19 mouse cellular contexts compared by ENCODE assay signal in the genomic region with DNA sequence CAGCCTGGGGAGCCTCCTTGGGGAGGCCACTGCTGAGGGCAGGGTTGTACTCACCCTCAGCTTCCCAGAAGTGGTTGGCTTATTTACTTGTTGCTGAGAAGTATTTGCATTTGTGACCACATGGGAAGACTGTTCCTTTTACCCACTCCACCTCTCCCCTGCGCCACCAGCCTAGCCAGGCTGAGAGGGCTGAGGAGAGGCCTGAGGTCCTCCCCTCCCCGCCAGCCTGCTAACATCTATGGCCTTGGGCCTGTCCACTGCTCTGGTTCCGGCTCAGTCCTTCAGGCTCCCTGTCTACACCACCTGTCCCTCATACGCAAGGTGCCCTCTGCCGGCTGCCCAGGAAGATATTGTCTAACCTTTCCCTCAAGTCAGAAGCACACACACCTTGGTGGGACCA. TPM values are rescaled to one million over a fixed set of nuclear protein-coding genes. Genes with fewer than 3 reads are reported as not detected.
DNase-seq lines count a peak whose midpoint lies in the region; ATAC-seq and TF ChIP-seq lines count a peak whose summit lies in the region.
"Had no signal": no experiment of that assay in that cellular context is flagged by ENCODE, and none has a peak within 500 bp of the region (broad histone marks: within the 10 kb centered on the region; RNA-seq: fewer than 3 reads in every experiment).

No protein-coding gene starts in this region.

- H3K4me3 ChIP-seq in liver, embryonic 14.5 days (ENCODE audit: insufficient read depth in 1 of 2, low read depth in 2 of 2, low read length in 2 of 2), result no peak overlapping the region
- no peak overlapping the region for H3K4me3 ChIP-seq in liver, postnatal 0 days (ENCODE audit: low read depth, low read length)
- no peak overlapping the region for H3K4me3 ChIP-seq in limb, embryonic 12.5 days (replicated peaks)
- H3K4me3 ChIP-seq in lung, postnatal 0 days (ENCODE audit: low read depth, low read length), result no peak overlapping the region
- H3K4me3 ChIP-seq: hindbrain, embryonic 13.5 days had no signal

- ATAC-seq in liver, embryonic 14.5 days (ENCODE audit: insufficient read depth), result no peak
- ATAC-seq in liver, postnatal 0 days, result no peak
- no peak for ATAC-seq in limb, embryonic 12.5 days (ENCODE audit: insufficient number of reproducible peaks, insufficient read depth, low FRiP score, low TSS enrichment, low read depth)
- peak; percentile 82 for ATAC-seq in lung, postnatal 0 days
- ATAC-seq: forebrain, embryonic 16.5 days had no signal

- H3K9ac ChIP-seq in liver, embryonic 14.5 days (replicated peaks), result no peak overlapping the region
- H3K9ac ChIP-seq in liver, postnatal 0 days (replicated peaks), result no peak overlapping the region
- H3K9ac ChIP-seq in limb, embryonic 12.5 days (replicated peaks), result no peak overlapping the region
- no peak overlapping the region for H3K9ac ChIP-seq in lung, postnatal 0 days (replicated peaks; ENCODE audit: low read depth)
- H3K9ac ChIP-seq: hindbrain, embryonic 13.5 days had no signal

- peaks cover 52% of the 10 kb centered on the region for H3K27me3 ChIP-seq in liver, embryonic 14.5 days (ENCODE audit: control insufficient read depth, insufficient read depth, low read length)
- peaks cover 43% of the 10 kb centered on the region for H3K27me3 ChIP-seq in liver, postnatal 0 days (ENCODE audit: insufficient read depth, low read length)
- H3K27me3 ChIP-seq in limb, embryonic 12.5 days, result peaks cover 16% of the 10 kb centered on the region
- H3K27me3 ChIP-seq in lung, postnatal 0 days (replicated peaks; ENCODE audit: insufficient read depth, low read length), result 0 out of 2 replicates have a peak, but pooled peaks cover 7% of the 10 kb centered on the region

- no peaks in the 10 kb centered on the region for H3K9me3 ChIP-seq in liver, embryonic 14.5 days (ENCODE audit: control insufficient read depth, low read length)
- no peaks in the 10 kb centered on the region for H3K9me3 ChIP-seq in liver, postnatal 0 days (ENCODE audit: low read length)
- no peaks in the 10 kb centered on the region for H3K9me3 ChIP-seq in limb, embryonic 12.5 days
- H3K9me3 ChIP-seq in lung, postnatal 0 days (ENCODE audit: low read length), result no peaks in the 10 kb centered on the region
- H3K9me3 ChIP-seq: hindbrain, embryonic 13.5 days had no signal

- no peak for DNase-seq in liver, embryonic 14.5 days (ENCODE audit: low read depth in 3 of 3, low spot score in 3 of 3)
- no peak for DNase-seq in liver, postnatal 0 days
- DNase-seq in lung, postnatal 0 days (ENCODE audit: low spot score), result peak; percentile 89
- no peak for DNase-seq in layer of hippocampus, postnatal 36 days
- DNase-seq in layer of hippocampus, adult 11-12 months (ENCODE audit: low spot score), result no peak
- DNase-seq in cerebellum, adult 9-10 months, result no peak
- DNase-seq: adrenal gland, postnatal 36 days; kidney, adult 11 months; kidney, postnatal 25 days; left cerebral cortex, postnatal 4 days; midbrain, embryonic 14.5 days; thymus, adult 18-20 months had no signal

- no peak for TF ChIP-seq EP300 in liver, embryonic 14.5 days (IDR thresholded peaks at IDR 0.05; ENCODE audit: low read depth)
- TF ChIP-seq EP300 in liver, postnatal 0 days (IDR thresholded peaks at IDR 0.05; ENCODE audit: low read depth), result no peak
- TF ChIP-seq EP300 in lung, postnatal 0 days (IDR thresholded peaks at IDR 0.05), result peak; percentile 59

- no peaks in the 10 kb centered on the region for H3K36me3 ChIP-seq in liver, embryonic 14.5 days (replicated peaks; ENCODE audit: control insufficient read depth, insufficient read depth, low read depth)
- H3K36me3 ChIP-seq in liver, postnatal 0 days (replicated peaks; ENCODE audit: insufficient read depth, low read length), result 0 out of 2 replicates have a peak, but pooled peaks cover 3% of the 10 kb centered on the region
- H3K36me3 ChIP-seq in limb, embryonic 12.5 days, result peaks cover 41% of the 10 kb centered on the region
- H3K36me3 ChIP-seq in lung, postnatal 0 days (ENCODE audit: insufficient read depth, low read length), result no peaks in the 10 kb centered on the region

- no peaks in the 10 kb centered on the region for H3K4me1 ChIP-seq in liver, embryonic 14.5 days (replicated peaks; ENCODE audit: control insufficient read depth in 2 of 2, insufficient read depth in 2 of 2, low read length in 1 of 2)
- peaks cover 16% of the 10 kb centered on the region for H3K4me1 ChIP-seq in liver, postnatal 0 days (ENCODE audit: insufficient read depth)
- peaks cover 41% of the 10 kb centered on the region for H3K4me1 ChIP-seq in limb, embryonic 12.5 days (replicated peaks)
- H3K4me1 ChIP-seq in lung, postnatal 0 days (ENCODE audit: insufficient read depth, low read depth, low read length), result peaks cover 6% of the 10 kb centered on the region; the same call in 1 of the 2 replicates

- H3K27ac ChIP-seq in liver, embryonic 14.5 days, result no peak overlapping the region
- no peak overlapping the region for H3K27ac ChIP-seq in liver, postnatal 0 days (ENCODE audit: low read depth)
- peak overlapping the region; percentile 35; the same call in 1 of the 2 replicates for H3K27ac ChIP-seq in limb, embryonic 12.5 days
- peak overlapping the region; percentile 94; the same call in 1 of the 2 replicates for H3K27ac ChIP-seq in lung, postnatal 0 days (ENCODE audit: low read length)
- H3K27ac ChIP-seq: hindbrain, embryonic 13.5 days had no signal

- WGBS in liver, embryonic 14.5 days (ENCODE audit: insufficient replicate concordance), result 57% methylated on average over 5 of the region's 5 CpGs
- whole genome bisulfite sequencing in liver, postnatal 0 days (ENCODE audit: insufficient replicate concordance), result 62% methylated on average over 5 of the region's 5 CpGs
- 60% methylated on average over 5 of the region's 5 CpGs for WGBS in limb, embryonic 12.5 days
- 50% methylated on average over 5 of the region's 5 CpGs for WGBS in lung, postnatal 0 days

- H3K4me2 ChIP-seq in liver, embryonic 14.5 days (ENCODE audit: low read depth), result no peak overlapping the region
- H3K4me2 ChIP-seq in liver, postnatal 0 days (ENCODE audit: low read depth, low read length), result no peak overlapping the region
- H3K4me2 ChIP-seq in limb, embryonic 12.5 days, result no peak overlapping the region
- no peak overlapping the region for H3K4me2 ChIP-seq in lung, postnatal 0 days (replicated peaks; ENCODE audit: low read depth, low read length)
- H3K4me2 ChIP-seq: hindbrain, embryonic 13.5 days had no signal

- TF ChIP-seq CTCF in liver, embryonic 14.5 days (IDR thresholded peaks at IDR 0.05; ENCODE audit: low read depth), result peak; percentile 27; the same call in 1 of the 2 replicates
- no peak for TF ChIP-seq CTCF in liver, postnatal 0 days (IDR thresholded peaks at IDR 0.05; ENCODE audit: low read depth)
- TF ChIP-seq CTCF in lung, postnatal 0 days (IDR thresholded peaks at IDR 0.05), result peak; percentile 53

RNA-seq across cellular contexts. Expression of a gene that starts 1.4 kb away (rescaled TPM):
- polyA plus RNA-seq in liver, embryonic 14.5 days (2012; rRNA removed), result 3.4 and 4.3 TPM in 2 replicates
- 0.51 and 1.0 TPM in 2 replicates for polyA plus RNA-seq in liver, embryonic 14.5 days (2014; fragmentation: Nextera tagmentation; extraction: Ambion mirVana)
- polyA plus RNA-seq in liver, postnatal 0 days (2015; fragmentation: Nextera tagmentation; extraction: Ambion mirVana), result 0.97 and 1.6 TPM in 2 replicates
- polyA plus RNA-seq in limb, embryonic 12.5 days (2016; fragmentation: Nextera tagmentation; extraction: Ambion mirVana), result 41.0 and 46.3 TPM in 2 replicates
- 18.5 and 20.4 TPM in 2 replicates for polyA plus RNA-seq in lung, postnatal 0 days (2015; fragmentation: Nextera tagmentation; extraction: Ambion mirVana)
- total RNA-seq in layer of hippocampus, postnatal 36 days (2021), result 1 to 10 TPM; 2.1 to 2.4 TPM

RNA-seq across cellular contexts. Expression of a gene that starts 36.2 kb away (rescaled TPM):
- polyA plus RNA-seq in liver, embryonic 14.5 days (2012; rRNA removed), result 13.1 and 14.0 TPM in 2 replicates
- polyA plus RNA-seq in liver, embryonic 14.5 days (2014; fragmentation: Nextera tagmentation; extraction: Ambion mirVana), result 10.8 and 11.6 TPM in 2 replicates
- 7.8 and 8.0 TPM in 2 replicates for polyA plus RNA-seq in liver, postnatal 0 days (2015; fragmentation: Nextera tagmentation; extraction: Ambion mirVana)
- 87.7 and 88.5 TPM in 2 replicates for polyA plus RNA-seq in limb, embryonic 12.5 days (2016; fragmentation: Nextera tagmentation; extraction: Ambion mirVana)
- 25.4 and 29.8 TPM in 2 replicates for polyA plus RNA-seq in lung, postnatal 0 days (2015; fragmentation: Nextera tagmentation; extraction: Ambion mirVana)
- total RNA-seq in layer of hippocampus, postnatal 36 days (2021), result 100 to 1,000 TPM in 1 of 2 experiments, 10 to 100 TPM in 1; 86.2 to 109 TPM

RNA-seq across cellular contexts. Expression of a gene that starts 37.3 kb away (rescaled TPM):
- not detected in 2 replicates for polyA plus RNA-seq in liver, embryonic 14.5 days (2012; rRNA removed)
- not detected in 2 replicates for polyA plus RNA-seq in liver, embryonic 14.5 days (2014; fragmentation: Nextera tagmentation; extraction: Ambion mirVana)
- not detected in 2 replicates for polyA plus RNA-seq in liver, postnatal 0 days (2015; fragmentation: Nextera tagmentation; extraction: Ambion mirVana)
- 0.27 and 0.56 TPM in 2 replicates for polyA plus RNA-seq in limb, embryonic 12.5 days (2016; fragmentation: Nextera tagmentation; extraction: Ambion mirVana)
- not detected in 2 replicates for polyA plus RNA-seq in lung, postnatal 0 days (2015; fragmentation: Nextera tagmentation; extraction: Ambion mirVana)
- total RNA-seq in layer of hippocampus, postnatal 36 days (2021), result 1 to 10 TPM; 2.6 to 4.0 TPM
- total RNA-seq: adrenal gland, postnatal 36 days; gastrocnemius, adult 18-20 months; heart, adult 8-10 months; megakaryocyte progenitor cell, adult 5-6 weeks had no signal
- polyA plus RNA-seq: heart, postnatal 0 days had no signal

RNA-seq across cellular contexts. Expression of a gene that starts 42.5 kb away (rescaled TPM):
- polyA plus RNA-seq in liver, embryonic 14.5 days (2012; rRNA removed), result 1.3 and 1.6 TPM in 2 replicates
- polyA plus RNA-seq in liver, embryonic 14.5 days (2014; fragmentation: Nextera tagmentation; extraction: Ambion mirVana), result not detected in 2 replicates
- 0.26 and 0.52 TPM in 2 replicates for polyA plus RNA-seq in liver, postnatal 0 days (2015; fragmentation: Nextera tagmentation; extraction: Ambion mirVana)
- 2.9 and 3.6 TPM in 2 replicates for polyA plus RNA-seq in limb, embryonic 12.5 days (2016; fragmentation: Nextera tagmentation; extraction: Ambion mirVana)
- polyA plus RNA-seq in lung, postnatal 0 days (2015; fragmentation: Nextera tagmentation; extraction: Ambion mirVana), result 1.8 TPM in 2 replicates
- total RNA-seq in layer of hippocampus, postnatal 36 days (2021), result 10 to 100 TPM; 12.8 to 16.4 TPM

Comparison
In these comparisons a context has a peak if more than half of its experiments do, and no peak if none do; other contexts are left out.
1. H3K27ac ChIP-seq: peak in limb, embryonic 12.5 days (single experiment) and lung, postnatal 0 days (single experiment); none in liver, embryonic 14.5 days (single experiment) and liver, postnatal 0 days (single experiment).